17 mouse cellular contexts compared by ENCODE assay signal in genomic region chr2:134926266-134926665, GRCm38 (mm10).
"Had no signal": no experiment of that assay in that cellular context is flagged by ENCODE, and none has a peak within 500 bp of the region (broad histone marks: within the 10 kb centered on the region; RNA-seq: fewer than 3 reads in every experiment).

No protein-coding gene starts in this region.

- H3K27me3 ChIP-seq: lung, embryonic 15.5 days; megakaryocyte, embryonic 14.5 days; midbrain, embryonic 13.5 days; midbrain, embryonic 15.5 days; neural tube, embryonic 12.5 days; stomach, embryonic 15.5 days had no signal

- H3K4me3 ChIP-seq: lung, embryonic 15.5 days; megakaryocyte, embryonic 14.5 days; midbrain, embryonic 13.5 days; midbrain, embryonic 15.5 days; neural tube, embryonic 12.5 days; stomach, embryonic 15.5 days had no signal

- DNase-seq: lung, adult 2 months; lung, postnatal 14 days; lung, postnatal 36 days; right cerebral cortex, postnatal 14 days; thymus, adult 2 months; thymus, postnatal 25 days; thymus, postnatal 4 days had no signal

- H3K27ac ChIP-seq: lung, embryonic 15.5 days; macrophage; midbrain, embryonic 13.5 days; midbrain, embryonic 15.5 days; neural tube, embryonic 12.5 days; stomach, embryonic 15.5 days; stomach, postnatal 0 days had no signal

- H3K9ac ChIP-seq: lung, embryonic 15.5 days; midbrain, embryonic 13.5 days; midbrain, embryonic 15.5 days; neural tube, embryonic 12.5 days; stomach, embryonic 15.5 days had no signal

- H3K4me2 ChIP-seq: lung, embryonic 15.5 days; midbrain, embryonic 11.5 days; midbrain, embryonic 13.5 days; midbrain, embryonic 15.5 days; neural tube, embryonic 12.5 days; stomach, embryonic 15.5 days had no signal

- H3K9me3 ChIP-seq: lung, embryonic 15.5 days; megakaryocyte, embryonic 14.5 days; midbrain, embryonic 13.5 days; midbrain, embryonic 15.5 days; neural tube, embryonic 12.5 days; stomach, embryonic 15.5 days had no signal

- ATAC-seq: lung, postnatal 0 days; midbrain, embryonic 13.5 days; midbrain, embryonic 15.5 days had no signal

- H3K4me1 ChIP-seq: megakaryocyte, embryonic 14.5 days; stomach, embryonic 15.5 days had no signal

- H3K36me3 ChIP-seq: lung, embryonic 15.5 days; midbrain, embryonic 13.5 days; midbrain, embryonic 15.5 days; neural tube, embryonic 12.5 days; stomach, embryonic 15.5 days had no signal
